Mouse (Mus musculus) left cerebral cortex, adult 8-10 months (tissue): Measurements from ENCODE around the gene Tmem175. TPM values are rescaled to one million over a fixed set of nuclear protein-coding genes. Genes with fewer than 3 reads are reported as not detected.

Experiments
- DNase-seq, 2 experiments: peaks; one replicate each; pipeline ENCODE4 v3.0.0; 2022; ENCODE audit warnings: low spot score in 2 of 2
- total RNA-seq, 4 experiments: library from RNA; stranded (reverse); gene quantifications; 2 replicates each; pipeline ENCODE4 v1.2.4; 2022

Tmem175 gene
- total RNA-seq, 4 experiments from 2014 or later, result 37.1 to 43.1 (median 39.5) TPM

- DNase-seq, result peak; percentile 69 to 88
Measured at GRCm38 (mm10) chr5:108677605-108678295, 48.2 kb downstream of the Tmem175 start.

- DNase-seq, result no peak
Measured at GRCm38 (mm10) chr5:108678296-108678854, 48.8 kb downstream of the Tmem175 start.

- no peak for DNase-seq
Measured at GRCm38 (mm10) chr5:108679909-108680308, 50.3 kb downstream of the Tmem175 start.

- no peak for DNase-seq
Measured at GRCm38 (mm10) chr5:108680871-108681270, 51.3 kb downstream of the Tmem175 start.

GRCm38 (mm10) chr5:108689091-108689490 lies 59.5 kb downstream of the Tmem175 start:
- DNase-seq, result no peak

GRCm38 (mm10) chr5:108691152-108691551 lies 61.6 kb downstream of the Tmem175 start:
- DNase-seq, result no peak

- no peak for DNase-seq
Measured at GRCm38 (mm10) chr5:108692271-108692670, 62.7 kb downstream of the Tmem175 start, which contains the start of gene Fgfrl1. Gene Fgfrl1, plus strand, starts transcription at chr5:108692382.

GRCm38 (mm10) chr5:108693872-108694288 lies 64.3 kb downstream of the Tmem175 start:
- DNase-seq, result no peak

GRCm38 (mm10) chr5:108694352-108695261 lies 65.0 kb downstream of the Tmem175 start:
- DNase-seq, result no peak

GRCm38 (mm10) chr5:108695861-108696260 lies 66.3 kb downstream of the Tmem175 start:
- no peak for DNase-seq

- DNase-seq, result no peak
Measured at GRCm38 (mm10) chr5:108696542-108696941, 67.0 kb downstream of the Tmem175 start.

GRCm38 (mm10) chr5:108697341-108697753 lies 67.8 kb downstream of the Tmem175 start:
- peak in 1 of 2 experiments; percentile 80 for DNase-seq

Other genes with a start within 250 kb of the Tmem175 start
- under 1 TPM; 0.26 to 0.68 (median 0.38) TPM for gene Pde6b, start 241.4 kb upstream of the Tmem175 start, total RNA-seq
- gene Atp5k, start 195.3 kb upstream of the Tmem175 start, total RNA-seq, result 100 to 1,000 TPM; 110 to 288 (median 188) TPM
- gene Mfsd7a, start 180.9 kb upstream of the Tmem175 start, total RNA-seq, result 1 to 10 TPM in 3 of 4 experiments, under 1 TPM in 1; 0.81 to 1.4 (median 1.2) TPM
- 10 to 100 TPM; 36.7 to 41.7 (median 38.5) TPM for gene Pcgf3, start 168.5 kb upstream of the Tmem175 start, total RNA-seq
- gene Cplx1, start 79.7 kb upstream of the Tmem175 start, total RNA-seq, result 100 to 1,000 TPM; 724 to 785 (median 735) TPM
- 100 to 1,000 TPM in 1 of 4 experiments, 10 to 100 TPM in 3; 97.5 to 105 (median 99.5) TPM for gene Gak, start within 50 bp of the Tmem175 start, total RNA-seq
- 10 to 100 TPM; 19.0 to 25.3 (median 23.0) TPM for gene Idua, start 30.6 kb downstream of the Tmem175 start, total RNA-seq
- gene Dgkq, start 39.9 kb downstream of the Tmem175 start, total RNA-seq, result 10 to 100 TPM; 47.3 to 67.4 (median 51.3) TPM
- 1 to 10 TPM; 1.0 to 1.3 (median 1.1) TPM for gene Slc26a1, start 45.8 kb downstream of the Tmem175 start, total RNA-seq
- 10 to 100 TPM; 18.0 to 28.3 (median 25.3) TPM for gene Fgfrl1, start 62.6 kb downstream of the Tmem175 start, total RNA-seq
- gene Rnf212, start 145.2 kb downstream of the Tmem175 start, total RNA-seq, result not detected
- gene Tmed11, start 165.6 kb downstream of the Tmem175 start, total RNA-seq, result not detected
- gene Vmn2r8, start 179.1 kb downstream of the Tmem175 start, total RNA-seq, result not detected
- not detected for gene Vmn2r9, start 222.8 kb downstream of the Tmem175 start, total RNA-seq